Mouse (Mus musculus): ENCODE results near the gene Eml3. TPM values are rescaled to one million over a fixed set of nuclear protein-coding genes. Genes with fewer than 3 reads are reported as not detected.

Gene Eml3
- polyA plus RNA-seq, 1 experiment = 24.3 TPM

- 18% methylated on average over 5 of the region's 5 CpGs for WGBS
- DNase-seq (ENCODE audit: low read depth, low spot score) = peak; percentile 80
Measured at GRCm38 (mm10) chr19:8982303-8983149, 53.2 kb downstream of the Eml3 start.

DNA sequence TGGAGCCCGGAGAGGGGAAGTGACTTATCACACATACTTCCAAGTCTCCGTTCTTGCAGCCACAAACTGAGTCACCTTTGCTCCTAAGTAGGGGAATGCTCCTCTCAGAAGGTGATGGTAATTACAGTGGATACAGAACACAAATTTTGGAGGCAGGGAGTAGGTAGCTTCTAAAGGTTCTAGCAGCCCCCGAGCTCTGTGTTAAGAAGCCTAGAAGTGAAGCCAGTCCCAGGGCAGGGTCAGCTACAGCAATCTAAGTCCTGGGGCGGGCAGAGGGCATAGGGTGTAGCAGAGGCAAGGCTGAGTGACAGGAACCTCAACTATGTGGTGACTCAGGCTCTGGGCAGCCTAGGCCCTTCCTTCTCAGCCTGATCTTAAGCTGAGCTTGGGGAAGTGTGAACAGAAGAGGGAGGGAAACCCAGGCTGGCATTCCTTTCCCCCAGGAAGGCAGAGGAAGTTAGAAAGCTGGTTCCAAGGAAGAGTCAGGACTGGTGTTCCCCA, 53.8 kb downstream of the Eml3 start:
- no peak for DNase-seq (ENCODE audit: low read depth, low spot score)
- 12% methylated on average over 4 of the region's 4 CpGs for WGBS

- 8% methylated on average over 7 of the region's 7 CpGs for WGBS
Measured at GRCm38 (mm10) chr19:8984255-8984868, 55.0 kb downstream of the Eml3 start.

GRCm38 (mm10) chr19:8985891-8986290, 56.5 kb downstream of the Eml3 start:
- no peak for DNase-seq (ENCODE audit: low read depth, low spot score)
- WGBS = 33% methylated on average over 5 of the region's 5 CpGs

More at GRCm38 (mm10) chr19:8984255-8984868, 55.0 kb downstream of the Eml3 start:
- no peak for DNase-seq (ENCODE audit: low read depth, low spot score)

DNA sequence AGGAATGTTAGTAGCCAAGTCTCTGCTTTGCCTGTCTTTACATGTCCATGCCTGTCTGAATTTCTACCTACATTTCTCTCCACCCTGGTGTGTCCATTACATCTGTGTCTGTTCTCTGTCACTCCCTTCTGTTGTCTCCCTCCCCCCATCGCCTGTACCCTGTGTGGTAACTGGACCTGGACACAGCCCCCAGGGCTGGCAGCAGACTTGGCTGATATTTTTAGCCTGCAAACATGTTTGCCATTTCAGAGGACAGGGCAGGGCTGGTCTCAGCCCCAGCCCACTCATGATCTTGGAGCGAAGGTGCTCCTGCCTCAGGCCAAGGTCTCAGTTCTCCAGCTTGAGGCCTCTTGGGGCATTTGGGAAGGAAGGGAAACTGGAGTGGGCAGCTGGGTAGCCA, 58.5 kb downstream of the Eml3 start:
- no peak for DNase-seq (ENCODE audit: low read depth, low spot score)
- WGBS = 79% methylated on average over 2 of the region's 2 CpGs

- DNase-seq (ENCODE audit: low read depth, low spot score) = no peak
Measured at GRCm38 (mm10) chr19:8988346-8989065, 59.2 kb downstream of the Eml3 start.

GRCm38 (mm10) chr19:8989066-8989566, 59.8 kb downstream of the Eml3 start, which contains the start of gene Ahnak:
Gene Ahnak (plus strand): TSS chr19:8989284.
- no peak for DNase-seq (ENCODE audit: low read depth, low spot score)
- WGBS = 1% methylated on average over 42 of the region's 42 CpGs

More at GRCm38 (mm10) chr19:8988346-8989065, 59.2 kb downstream of the Eml3 start:
- WGBS = 34% methylated on average over 15 of the region's 15 CpGs

- under 1% methylated on average over 53 of the region's 53 CpGs for WGBS
- DNase-seq (ENCODE audit: low read depth, low spot score) = no peak
Measured at GRCm38 (mm10) chr19:8989567-8990431, 60.4 kb downstream of the Eml3 start.

DNA sequence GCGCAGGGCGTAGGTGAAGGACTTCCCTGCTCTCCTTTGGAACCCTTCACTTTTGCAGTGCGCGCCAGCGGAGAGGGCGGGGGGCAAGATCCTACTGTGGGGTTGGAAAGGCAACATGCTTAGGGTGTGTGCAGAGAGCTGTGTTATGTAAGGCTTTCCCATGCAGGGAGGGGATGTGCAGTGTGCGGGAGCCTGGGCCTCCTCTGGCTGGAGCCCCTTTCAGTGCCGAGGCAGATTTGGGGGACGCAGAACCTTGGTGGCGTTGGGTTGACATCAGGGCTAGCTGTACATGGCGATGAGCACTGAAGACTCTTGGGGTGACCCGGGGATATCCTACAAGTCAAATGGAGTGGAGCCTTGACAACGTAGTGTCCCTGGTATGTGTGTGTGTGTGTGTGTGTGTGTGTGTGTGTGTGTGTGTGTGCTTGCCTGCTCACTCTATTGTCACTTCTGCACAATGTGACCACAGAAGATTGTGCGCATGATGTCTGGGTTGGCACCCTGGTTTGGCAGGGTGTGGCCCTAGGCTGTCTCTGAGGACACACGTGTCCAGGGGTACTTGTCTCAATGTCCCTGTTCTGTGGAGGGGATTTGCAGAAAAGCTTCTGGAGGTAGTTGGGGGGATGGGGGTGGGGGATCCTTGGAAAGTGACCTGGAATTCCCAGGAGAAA, 61.2 kb downstream of the Eml3 start:
- DNase-seq (ENCODE audit: low read depth, low spot score) = no peak
- WGBS = 17% methylated on average over 15 of the region's 15 CpGs

Other genes starting within 250 kb of the Eml3 start
- gene Slc3a2, start 206.2 kb upstream of the Eml3 start, polyA plus RNA-seq (2012; rRNA removed) = 194 and 323 TPM in 2 replicates
- 33.3 and 39.9 TPM in 2 replicates for gene Wdr74, start 193.7 kb upstream of the Eml3 start, polyA plus RNA-seq (2012; rRNA removed)
- not detected in 2 replicates for gene 1700092M07Rik, start 188.8 kb upstream of the Eml3 start, polyA plus RNA-seq (2012; rRNA removed)
- gene Stx5a, start 188.1 kb upstream of the Eml3 start, polyA plus RNA-seq (2012; rRNA removed) = 71.7 and 97.3 TPM in 2 replicates
- 79.1 and 92.6 TPM in 2 replicates for gene Nxf1, start 172.5 kb upstream of the Eml3 start, polyA plus RNA-seq (2012; rRNA removed)
- gene Tmem223, start 158.6 kb upstream of the Eml3 start, polyA plus RNA-seq (2012; rRNA removed) = 107 and 131 TPM in 2 replicates
- 107 and 122 TPM in 2 replicates for gene Tmem179b, start 155.1 kb upstream of the Eml3 start, polyA plus RNA-seq (2012; rRNA removed)
- 7.8 and 8.1 TPM in 2 replicates for gene Taf6l, start 143.1 kb upstream of the Eml3 start, polyA plus RNA-seq (2012; rRNA removed)
- 46.2 and 53.1 TPM in 2 replicates for gene Polr2g, start 131.0 kb upstream of the Eml3 start, polyA plus RNA-seq (2012; rRNA removed)
- gene Zbtb3, start 127.0 kb upstream of the Eml3 start, polyA plus RNA-seq (2012; rRNA removed) = 1.8 TPM in 2 replicates
- 14.8 and 23.6 TPM in 2 replicates for gene Ttc9c, start 110.2 kb upstream of the Eml3 start, polyA plus RNA-seq (2012; rRNA removed)
- 16.3 and 21.8 TPM in 2 replicates for gene Hnrnpul2, start 109.5 kb upstream of the Eml3 start, polyA plus RNA-seq (2012; rRNA removed)
- 2.4 and 4.4 TPM in 2 replicates for gene AC129217.1, start 99.8 kb upstream of the Eml3 start, polyA plus RNA-seq (2012; rRNA removed)
- 79.8 and 82.1 TPM in 2 replicates for gene Bscl2, start 92.1 kb upstream of the Eml3 start, polyA plus RNA-seq (2012; rRNA removed)
- 1.4 and 1.6 TPM in 2 replicates for gene Gng3, start 90.4 kb upstream of the Eml3 start, polyA plus RNA-seq (2012; rRNA removed)
- 0.74 and 0.84 TPM in 2 replicates for gene Lrrn4cl, start 78.8 kb upstream of the Eml3 start, polyA plus RNA-seq (2012; rRNA removed)
- gene Ubxn1, start 58.1 kb upstream of the Eml3 start, polyA plus RNA-seq (2012; rRNA removed) = 82.6 and 86.1 TPM in 2 replicates
- gene Uqcc3, start 48.6 kb upstream of the Eml3 start, polyA plus RNA-seq (2012; rRNA removed) = 19.7 and 23.4 TPM in 2 replicates
- gene Lbhd1, start 45.8 kb upstream of the Eml3 start, polyA plus RNA-seq (2012; rRNA removed) = 2.2 and 2.3 TPM in 2 replicates
- not detected in 2 replicates for gene Gm49403, start 45.6 kb upstream of the Eml3 start, polyA plus RNA-seq (2012; rRNA removed)
- gene 1810009A15Rik, start 40.7 kb upstream of the Eml3 start, polyA plus RNA-seq (2012; rRNA removed) = 17.7 and 21.0 TPM in 2 replicates
- not detected in 2 replicates for gene Gm49416, start 40.6 kb upstream of the Eml3 start, polyA plus RNA-seq (2012; rRNA removed)
- gene Ints5, start 36.5 kb upstream of the Eml3 start, polyA plus RNA-seq (2012; rRNA removed) = 24.4 and 26.9 TPM in 2 replicates
- gene Ganab, start 31.5 kb upstream of the Eml3 start, polyA plus RNA-seq (2012; rRNA removed) = 104 and 157 TPM in 2 replicates
- gene B3gat3, start 9.2 kb upstream of the Eml3 start, polyA plus RNA-seq (2012; rRNA removed) = 66.6 and 72.2 TPM in 2 replicates
- gene Rom1, start 196 bp upstream of the Eml3 start, polyA plus RNA-seq (2012; rRNA removed) = 6.8 and 8.9 TPM in 2 replicates
- gene Mta2, start 12.3 kb downstream of the Eml3 start, polyA plus RNA-seq (2012; rRNA removed) = 30.6 and 32.3 TPM in 2 replicates
- 13.6 and 18.5 TPM in 2 replicates for gene Tut1, start 24.3 kb downstream of the Eml3 start, polyA plus RNA-seq (2012; rRNA removed)
- gene Eef1g, start 37.5 kb downstream of the Eml3 start, polyA plus RNA-seq (2012; rRNA removed) = 302 and 315 TPM in 2 replicates
- 11.2 and 19.9 TPM in 2 replicates for gene Ahnak, start 59.7 kb downstream of the Eml3 start, polyA plus RNA-seq (2012; rRNA removed)
- gene Scgb1a1, start 158.4 kb downstream of the Eml3 start, polyA plus RNA-seq (2012; rRNA removed) = 0.45 and 1.1 TPM in 2 replicates
- 0.79 and 0.96 TPM in 2 replicates for gene Asrgl1, start 206.1 kb downstream of the Eml3 start, polyA plus RNA-seq (2012; rRNA removed)